Mouse (Mus musculus): Measurements from ENCODE around the gene Timm29.

DNA sequence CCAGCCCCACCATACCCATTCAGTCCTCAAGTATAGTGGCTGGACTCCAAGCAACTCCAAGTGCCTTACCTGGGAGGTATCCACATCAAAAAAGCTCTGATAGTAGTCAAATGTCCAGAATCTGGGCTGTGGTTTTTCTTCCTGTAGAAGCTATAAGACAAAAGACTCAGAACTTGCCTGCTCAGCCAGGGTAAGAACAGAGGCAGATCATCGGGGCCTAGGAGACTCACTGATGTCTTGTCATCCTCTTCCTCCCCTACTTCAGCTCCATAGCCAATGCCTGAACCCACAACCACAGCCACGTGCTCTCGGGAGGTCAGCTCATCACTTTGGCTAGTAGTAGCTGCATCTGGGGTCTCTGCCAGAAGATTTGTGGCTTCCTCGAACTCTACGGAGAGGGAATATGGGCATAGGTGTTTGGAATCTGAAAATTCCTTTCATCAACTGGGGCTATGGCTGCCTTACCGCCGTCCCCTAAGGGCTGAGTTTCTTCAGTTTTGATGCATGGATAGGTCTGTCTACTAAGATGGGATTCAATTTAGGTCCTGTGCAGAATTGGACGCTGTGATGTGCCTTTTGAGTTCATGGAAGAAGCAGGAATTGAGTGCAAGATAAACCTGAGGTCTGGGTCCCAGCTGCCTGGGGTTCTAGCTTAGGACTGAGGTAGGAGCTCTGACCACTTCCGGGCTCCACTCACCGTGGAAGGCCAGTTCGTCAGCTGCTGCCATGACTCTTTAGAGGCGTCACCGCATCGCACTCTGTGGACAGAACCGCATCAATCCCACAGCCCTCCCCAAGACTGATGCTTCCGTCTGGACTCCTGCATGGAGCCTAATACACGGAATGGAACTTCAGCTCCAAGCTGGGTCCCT is 455 bp upstream of the Timm29 start:
- TF ChIP-seq TAL1 (IDR thresholded peaks at IDR 0.05; ENCODE audit: low read length) (no peak), GATA1 (IDR thresholded peaks at IDR 0.05; ENCODE audit: low read length) (no peak)

All from erythroblast, embryonic 14.5 days (primary cell).